Mouse (Mus musculus): ENCODE measurements at regions not wholly inside any gene's neighbourhood (a gene's known extent, or its start where the extent isn't known, plus 50 kb on each side); places are given as distances from the start of the nearest gene placed in this dataset.
"Not testable (repeated sequence)": the region's sequence is repeated elsewhere in the genome, so short reads cannot be mapped to it uniquely, and the experiment has no call there.

DNA sequence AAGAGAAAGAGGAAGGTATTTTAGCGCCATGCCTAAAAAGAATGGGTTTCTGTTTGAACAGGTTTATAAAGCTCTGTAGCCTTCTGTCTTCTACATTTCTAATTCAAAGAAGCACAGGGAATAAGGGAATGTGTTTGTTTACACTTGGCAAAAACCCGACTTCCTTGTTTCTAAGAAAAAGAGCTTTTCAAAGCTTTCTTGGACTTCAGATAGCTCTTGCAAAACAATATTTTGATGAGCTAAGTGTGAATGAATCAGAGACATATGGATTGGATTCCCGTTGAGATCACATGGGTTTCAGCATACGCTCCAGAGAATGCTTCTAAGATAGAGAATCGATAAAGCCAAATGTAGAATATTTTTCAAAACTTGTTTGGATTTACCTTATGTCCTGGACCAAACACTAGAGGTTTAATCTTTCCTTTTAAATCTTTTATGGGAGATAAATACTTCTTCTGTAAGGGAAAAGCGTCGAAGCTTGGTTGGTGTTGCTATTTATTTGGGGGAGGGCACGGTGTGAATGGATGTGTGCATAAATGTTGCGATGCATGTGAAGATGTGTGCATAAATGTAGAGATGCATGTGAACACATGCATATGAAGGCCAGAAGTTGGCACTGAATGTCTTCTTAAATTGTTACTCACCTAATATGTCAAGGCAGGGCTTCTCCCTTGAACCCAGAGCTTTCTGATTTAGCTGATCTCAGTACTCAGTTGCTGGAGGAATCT, 576.4 kb downstream of the Nyap2 start:
- no peak for DNase-seq

DNA sequence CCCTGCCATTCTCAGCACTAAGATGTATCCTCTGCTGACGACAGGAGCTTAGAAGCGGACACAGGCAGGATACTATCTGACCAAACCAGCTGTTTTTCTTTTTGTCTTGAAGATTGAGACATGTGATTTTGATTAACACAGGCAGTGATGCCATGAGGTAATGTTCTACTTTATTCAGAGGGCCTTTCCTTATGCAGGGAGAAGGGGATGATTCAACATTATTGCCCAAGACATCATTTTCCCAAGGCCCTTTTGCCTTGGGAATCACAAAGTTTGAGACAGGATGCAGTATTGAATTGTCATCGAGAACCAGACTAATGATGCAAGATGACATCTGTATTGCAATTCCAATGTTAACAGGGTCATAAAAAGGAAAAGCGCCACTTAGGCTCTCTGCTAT, 571.7 kb upstream of the Gm9747 start:
- DNase-seq: no peak

DNA sequence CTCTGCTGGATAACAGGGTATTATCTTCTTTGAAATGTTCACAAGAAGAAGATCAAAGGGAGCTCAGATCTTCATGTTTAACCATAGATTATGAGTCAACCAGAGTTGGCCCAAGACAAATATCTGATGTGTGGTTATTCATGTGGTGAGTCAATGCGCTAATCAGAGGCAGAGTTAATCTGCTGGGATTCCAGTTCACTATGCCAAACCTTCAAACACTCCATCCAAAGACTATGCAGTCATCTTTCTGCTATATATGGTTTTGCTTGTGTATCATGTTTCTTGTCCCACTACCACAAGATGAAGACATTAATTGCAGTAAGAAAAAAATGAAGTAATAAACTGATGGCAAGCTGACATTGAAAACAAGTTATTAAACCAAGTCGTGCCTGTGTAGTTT, 561.8 kb upstream of the Gm9747 start:
- DNase-seq: no peak

DNA sequence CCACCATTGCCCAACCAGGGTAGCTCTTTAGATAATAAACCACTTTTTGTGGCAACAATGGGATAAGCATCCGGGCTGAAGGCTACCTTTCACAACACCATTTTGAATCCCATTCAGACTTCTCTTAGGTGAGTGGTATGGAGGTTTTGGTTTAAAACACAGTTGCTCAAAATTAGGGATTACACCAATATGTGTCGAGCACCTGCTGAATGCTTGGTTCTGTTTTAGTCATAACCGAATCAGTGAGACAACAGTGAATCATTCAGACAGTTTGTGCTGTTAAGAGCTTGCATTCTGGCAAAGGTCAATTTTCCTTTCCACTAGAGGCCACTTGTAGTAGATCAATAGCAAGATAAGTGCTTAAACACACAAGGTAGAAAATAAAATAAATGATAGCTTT, 561.2 kb upstream of the Gm9747 start:
- DNase-seq: no peak

DNA sequence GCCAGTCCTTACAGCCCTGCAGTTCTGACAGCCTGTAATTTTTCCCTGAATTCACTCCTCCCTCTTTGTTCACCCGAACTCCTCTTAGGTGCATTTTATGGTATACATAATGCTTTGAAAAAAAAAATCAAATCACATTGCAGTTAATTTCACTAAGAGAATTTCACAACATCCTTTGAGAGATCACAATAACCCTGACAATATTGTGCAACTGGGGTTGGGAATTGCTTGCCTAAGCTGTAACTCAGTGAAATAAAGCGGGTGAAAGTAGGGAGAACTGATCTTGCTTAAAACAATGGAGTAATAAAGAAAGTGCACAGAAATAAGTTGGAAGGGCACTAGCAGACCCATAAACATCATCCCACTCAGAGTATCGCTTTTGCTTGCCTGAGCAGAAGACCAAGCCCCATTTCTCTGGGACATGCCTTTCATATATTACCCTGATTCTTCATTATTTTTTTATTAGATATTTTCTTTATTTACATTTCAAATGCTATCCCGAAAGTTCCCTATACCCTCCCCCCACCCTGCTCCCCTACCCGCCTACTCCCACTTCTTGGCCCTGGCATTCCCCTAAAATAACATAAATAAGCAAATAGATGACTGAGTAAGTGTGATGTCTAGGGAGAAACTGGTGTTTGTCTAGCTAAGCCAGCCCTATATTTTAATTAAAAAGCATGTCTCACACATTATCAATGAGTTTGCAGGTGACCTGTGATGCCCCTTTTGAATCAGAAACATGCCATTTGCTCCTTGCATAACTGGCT, 557.2 kb upstream of the Gm9747 start:
- no peak for DNase-seq

DNA sequence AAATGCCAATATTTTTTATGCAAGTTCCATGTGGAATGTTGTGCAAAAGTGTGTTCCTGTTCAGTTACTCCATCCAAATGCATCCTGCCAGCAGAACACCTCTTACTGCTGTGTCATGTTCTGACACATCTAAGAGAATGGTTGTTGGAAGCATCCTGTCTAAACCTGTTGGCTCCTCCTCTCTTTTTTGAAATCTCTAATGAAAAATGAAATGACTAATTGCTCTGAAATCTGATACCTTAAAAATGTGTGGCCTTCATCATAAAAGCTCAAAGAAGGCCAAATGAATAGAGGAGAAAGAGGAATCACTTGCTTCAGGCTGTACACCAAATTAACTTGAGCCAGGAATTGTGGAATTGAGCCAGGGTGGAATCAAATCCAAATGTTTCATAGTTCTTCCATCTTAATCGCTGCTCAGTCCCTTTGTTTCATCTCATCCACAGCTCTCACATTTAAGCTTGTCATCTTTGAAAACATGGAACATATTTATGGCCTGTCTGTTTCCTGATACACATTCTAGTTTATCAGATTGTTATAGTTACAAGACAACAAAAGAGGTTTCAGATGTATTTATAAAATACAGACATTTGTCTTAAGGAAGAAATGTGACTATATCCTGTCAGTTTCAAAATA, 555.0 kb upstream of the Gm9747 start:
- DNase-seq: no peak

DNA sequence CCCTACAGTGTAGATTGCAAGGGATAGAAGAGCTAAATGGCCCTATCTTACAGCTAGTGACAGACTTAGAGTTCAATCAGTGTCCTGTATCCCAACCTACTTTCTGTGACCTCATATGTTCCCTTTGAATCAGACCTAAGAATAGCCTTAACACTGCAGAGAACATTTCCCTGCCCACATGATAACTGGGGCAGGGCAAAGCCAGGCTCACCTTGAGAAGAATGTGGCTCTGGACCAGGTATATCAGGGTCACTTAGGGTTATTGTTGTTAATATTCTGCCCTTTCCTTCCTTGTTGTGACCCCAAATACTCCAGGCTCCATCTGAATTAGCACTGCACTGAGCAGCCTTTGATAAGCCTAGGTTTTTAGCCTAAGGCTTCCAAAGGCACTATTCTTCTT, 536.8 kb upstream of the Gm9747 start:
- DNase-seq: no peak

DNA sequence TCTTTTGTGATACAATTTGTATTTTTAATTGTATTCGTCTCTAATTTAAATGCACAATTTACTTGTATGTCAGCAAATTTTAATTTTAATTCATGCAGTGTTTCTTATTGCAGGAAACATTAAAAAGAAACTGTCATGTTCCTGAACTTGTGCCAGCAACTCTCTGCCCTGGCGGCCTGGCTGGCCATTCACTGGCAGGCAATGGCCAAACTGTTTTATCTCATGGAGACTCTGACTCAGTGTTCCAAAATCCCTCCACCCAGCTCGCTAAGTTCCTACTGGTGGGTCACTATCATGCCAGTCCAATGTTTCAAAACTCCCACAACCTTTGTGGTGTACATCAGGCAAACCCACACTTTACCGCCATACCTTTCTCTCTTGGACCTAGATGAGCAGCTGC, 523.7 kb upstream of the Gm9747 start:
- DNase-seq: no peak

DNA sequence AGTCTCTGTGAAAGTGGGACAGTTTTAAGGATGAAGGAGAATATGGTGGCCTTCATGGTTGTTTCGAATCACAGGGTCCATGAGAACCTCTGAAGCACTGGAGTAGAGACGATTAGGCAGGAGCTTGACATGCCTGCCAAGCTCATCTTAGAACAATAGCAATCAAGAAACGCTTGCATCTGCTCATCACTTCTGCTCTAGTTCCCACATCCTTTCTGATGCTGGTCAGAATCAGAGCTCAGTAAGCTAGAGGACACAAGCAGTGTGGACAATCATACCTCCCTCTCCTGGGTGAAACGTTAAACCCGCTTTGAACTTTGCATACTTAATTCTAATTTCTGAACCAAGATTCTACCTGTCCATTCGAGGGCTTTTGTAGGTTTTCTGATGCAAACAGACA, 515.8 kb upstream of the Gm9747 start:
- no peak for DNase-seq

DNA sequence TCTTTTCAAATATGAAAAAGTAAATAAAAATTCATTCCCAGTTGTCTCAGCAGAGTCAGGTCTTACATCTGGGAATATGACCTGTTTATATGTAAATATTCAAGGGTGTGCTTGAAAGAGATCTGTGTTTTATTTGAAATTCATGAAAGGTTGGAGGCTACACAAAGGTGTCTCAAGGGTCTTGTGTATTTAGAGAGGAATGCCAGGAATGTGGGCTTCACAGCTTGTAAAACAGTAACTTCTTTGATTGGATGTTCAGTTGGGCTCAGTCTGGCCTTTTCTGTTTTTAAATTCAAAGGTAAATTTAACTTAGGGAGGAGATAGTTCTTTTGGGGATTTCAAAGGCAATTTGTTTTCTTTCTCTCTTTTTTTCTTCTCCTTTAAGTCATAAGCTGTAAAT, 514.7 kb upstream of the Gm9747 start:
- no peak for DNase-seq

DNA sequence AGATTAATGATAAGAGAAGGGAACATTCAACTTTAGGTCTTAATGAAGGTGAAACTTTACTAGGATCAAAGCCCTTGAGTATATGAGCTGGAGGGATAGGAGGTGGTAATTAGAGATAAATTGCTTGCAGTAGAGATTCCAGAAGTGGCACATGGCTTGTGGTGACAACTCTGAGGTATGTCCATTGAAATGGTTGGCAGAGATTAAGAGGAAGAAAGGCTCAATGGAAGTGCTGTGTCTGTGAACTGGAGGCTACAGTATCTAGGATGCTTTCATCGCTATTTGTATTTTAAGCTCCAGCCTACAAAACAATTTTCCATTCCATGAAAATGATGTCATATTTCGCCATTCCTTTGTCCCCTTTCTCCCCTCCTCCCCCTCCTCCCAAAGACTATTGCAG, 508.1 kb upstream of the Gm9747 start:
- no peak for DNase-seq

DNA sequence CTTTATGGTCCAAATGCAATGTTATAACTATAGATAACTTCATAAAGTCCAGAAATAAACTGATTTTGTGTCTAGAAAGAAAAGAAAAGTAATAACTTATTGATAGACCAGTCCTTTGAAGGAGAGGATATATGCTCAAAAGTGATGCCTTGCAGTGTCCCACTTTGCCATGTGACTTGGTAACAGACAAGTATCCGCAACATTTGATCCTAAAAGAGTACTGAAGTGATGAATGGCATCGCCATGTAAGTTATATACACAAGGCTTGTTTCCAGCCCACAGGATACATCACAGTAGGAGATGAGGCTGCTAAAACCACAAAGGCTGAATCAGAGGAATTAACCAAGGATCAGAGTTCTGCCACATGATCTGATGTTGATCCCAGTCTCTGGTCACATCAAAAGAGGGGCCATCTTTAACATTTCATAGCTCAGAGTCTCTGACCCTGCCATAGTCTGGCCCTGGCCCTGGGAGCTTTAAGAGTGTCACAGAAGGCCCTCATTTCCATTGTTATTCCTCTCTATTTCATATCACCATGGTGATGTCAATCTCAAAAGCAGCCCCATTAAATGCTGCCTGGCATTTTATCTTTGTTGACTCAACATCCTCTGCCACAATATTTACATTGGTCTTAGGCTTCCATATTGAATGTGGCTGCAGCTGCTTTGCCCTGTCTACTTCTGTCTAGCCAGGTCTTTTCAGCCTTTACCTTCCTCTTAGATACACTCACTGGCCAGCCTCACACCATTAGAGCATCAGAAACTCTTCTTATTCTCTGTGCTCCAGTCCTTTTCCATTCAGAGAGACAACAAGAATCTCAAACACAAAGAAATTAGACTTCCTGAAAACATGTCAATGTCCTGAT, 506.4 kb upstream of the Gm9747 start:
- DNase-seq: no peak

DNA sequence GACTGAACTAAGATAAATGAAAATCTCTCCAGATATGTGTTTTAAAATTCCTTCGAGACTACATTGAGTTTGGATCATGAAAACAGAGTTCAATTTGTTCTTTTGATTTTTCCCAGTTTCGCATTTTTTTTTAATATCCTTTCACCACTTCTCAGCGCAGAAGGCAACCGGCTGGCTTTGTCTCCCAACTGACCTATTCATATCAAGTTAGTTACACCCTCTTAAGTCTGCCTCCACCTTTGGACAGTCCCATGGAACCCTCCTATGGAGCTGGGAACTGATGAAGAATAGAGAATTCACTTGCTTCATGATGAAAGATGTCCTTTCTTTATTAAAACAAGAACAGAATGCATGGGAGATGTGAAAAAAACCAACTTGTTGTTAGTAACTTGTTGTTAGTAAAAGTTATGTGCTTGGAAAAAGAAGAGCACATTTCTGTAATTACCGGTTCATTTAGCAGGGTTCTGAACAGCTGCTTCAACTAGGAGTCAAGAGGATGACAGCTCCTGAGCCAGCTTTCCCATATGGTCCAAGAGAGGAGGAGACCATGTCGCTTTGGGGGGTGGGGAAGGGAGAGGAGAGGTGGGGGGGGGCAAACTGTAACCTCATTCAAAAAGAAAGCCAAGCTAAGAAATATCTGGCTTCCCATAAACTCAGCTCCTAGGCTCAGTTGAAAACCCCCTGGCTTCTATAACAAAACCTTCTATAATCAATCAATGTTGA, 495.6 kb upstream of the Gm9747 start:
- DNase-seq: no peak

DNA sequence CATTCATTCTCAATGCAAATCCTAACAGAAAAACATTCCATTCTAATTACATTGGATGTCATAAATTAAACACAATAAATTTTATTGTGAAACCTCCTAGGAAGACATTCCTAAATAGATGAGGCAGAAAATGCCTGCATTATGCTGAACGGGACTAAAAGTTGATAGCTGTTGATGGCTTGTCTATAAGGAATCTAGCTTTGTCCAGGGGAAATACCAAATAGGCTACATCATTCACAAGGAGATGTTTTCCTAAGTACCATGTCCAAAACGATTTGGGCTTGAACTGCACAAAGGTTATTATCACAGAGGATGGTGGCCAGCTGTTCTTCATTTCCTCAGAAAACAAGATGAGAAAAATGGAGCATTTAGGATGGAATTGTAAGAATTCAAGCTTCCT, 494.5 kb upstream of the Gm9747 start:
- DNase-seq: no peak

DNA sequence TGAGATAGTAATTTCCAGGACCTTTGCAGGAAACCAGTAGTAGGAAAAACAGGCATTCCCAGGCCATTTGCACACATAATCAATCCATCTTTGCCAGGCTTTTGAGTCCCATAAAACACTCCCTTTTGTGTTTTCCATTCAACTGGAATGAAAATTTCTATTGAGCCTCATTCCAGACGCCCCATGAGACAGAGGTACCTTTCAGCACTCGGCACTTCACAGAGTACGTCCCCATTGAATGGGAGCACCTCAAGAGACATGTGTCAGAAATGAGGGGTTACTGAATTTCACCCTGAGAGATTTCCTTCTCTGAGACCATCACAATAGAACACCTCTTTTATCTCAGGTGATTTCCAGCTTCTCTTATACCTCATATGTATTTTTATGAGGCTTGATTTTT, 493.5 kb upstream of the Gm9747 start:
- DNase-seq: no peak

DNA sequence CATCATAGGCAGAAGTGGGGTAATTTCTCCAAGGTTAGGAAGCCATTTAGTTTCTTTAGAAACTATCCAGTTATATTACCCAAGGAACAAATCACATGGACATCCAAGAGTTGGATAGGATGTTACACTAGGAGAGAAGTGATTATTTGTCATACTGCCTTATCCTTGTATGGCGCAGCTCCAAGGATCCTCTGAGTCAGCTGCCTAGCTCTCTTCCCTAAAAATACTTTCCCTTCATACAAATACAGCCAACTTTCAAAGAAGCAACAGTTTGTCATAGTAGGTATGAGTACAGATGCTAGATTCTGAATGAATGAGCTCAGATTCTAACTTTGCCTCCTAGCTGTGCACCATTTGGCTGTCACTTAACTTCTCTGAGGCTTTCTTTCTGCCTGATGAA, 492.9 kb upstream of the Gm9747 start:
- no peak for DNase-seq

DNA sequence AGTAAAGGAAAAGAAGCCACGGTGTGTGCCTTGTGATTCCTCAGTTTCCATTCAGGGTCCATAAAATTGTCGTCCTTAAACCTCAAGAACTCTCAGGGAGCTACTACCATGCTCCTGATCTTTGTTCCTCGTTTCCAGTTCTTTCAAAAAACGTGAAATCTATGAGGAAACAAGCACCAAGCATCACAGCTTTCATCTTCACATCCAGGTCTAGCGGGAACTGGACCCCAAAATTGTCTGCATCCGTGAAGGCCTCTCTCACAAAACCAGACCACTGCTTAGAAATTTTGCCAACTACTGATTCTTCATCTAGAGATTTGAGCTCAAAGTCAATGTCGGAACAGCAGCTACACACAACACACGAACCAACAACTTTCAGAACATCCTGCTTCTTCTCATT, 491.0 kb upstream of the Gm9747 start:
- not testable (repeated sequence) for DNase-seq

DNA sequence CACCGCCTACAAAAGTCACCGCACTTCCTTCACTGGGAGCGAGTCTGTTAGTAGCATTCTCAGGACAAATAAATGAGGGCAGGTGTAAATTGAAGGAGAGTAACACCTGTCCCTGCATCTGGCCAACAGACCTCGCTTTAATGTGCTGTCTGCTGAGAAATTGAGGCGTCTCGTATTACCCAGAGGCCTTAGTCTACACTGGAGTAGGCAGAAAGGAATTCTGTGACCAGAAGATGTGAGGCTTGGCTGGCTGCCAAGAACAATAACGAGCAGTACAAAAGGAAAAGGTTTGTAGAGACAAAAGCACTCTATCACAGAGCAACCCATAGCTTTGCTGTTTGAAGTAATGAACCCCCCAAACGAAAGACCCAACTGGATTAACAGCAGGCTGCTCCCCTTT, 488.4 kb upstream of the Gm9747 start:
- DNase-seq: peak; percentile 74 to 82

DNA sequence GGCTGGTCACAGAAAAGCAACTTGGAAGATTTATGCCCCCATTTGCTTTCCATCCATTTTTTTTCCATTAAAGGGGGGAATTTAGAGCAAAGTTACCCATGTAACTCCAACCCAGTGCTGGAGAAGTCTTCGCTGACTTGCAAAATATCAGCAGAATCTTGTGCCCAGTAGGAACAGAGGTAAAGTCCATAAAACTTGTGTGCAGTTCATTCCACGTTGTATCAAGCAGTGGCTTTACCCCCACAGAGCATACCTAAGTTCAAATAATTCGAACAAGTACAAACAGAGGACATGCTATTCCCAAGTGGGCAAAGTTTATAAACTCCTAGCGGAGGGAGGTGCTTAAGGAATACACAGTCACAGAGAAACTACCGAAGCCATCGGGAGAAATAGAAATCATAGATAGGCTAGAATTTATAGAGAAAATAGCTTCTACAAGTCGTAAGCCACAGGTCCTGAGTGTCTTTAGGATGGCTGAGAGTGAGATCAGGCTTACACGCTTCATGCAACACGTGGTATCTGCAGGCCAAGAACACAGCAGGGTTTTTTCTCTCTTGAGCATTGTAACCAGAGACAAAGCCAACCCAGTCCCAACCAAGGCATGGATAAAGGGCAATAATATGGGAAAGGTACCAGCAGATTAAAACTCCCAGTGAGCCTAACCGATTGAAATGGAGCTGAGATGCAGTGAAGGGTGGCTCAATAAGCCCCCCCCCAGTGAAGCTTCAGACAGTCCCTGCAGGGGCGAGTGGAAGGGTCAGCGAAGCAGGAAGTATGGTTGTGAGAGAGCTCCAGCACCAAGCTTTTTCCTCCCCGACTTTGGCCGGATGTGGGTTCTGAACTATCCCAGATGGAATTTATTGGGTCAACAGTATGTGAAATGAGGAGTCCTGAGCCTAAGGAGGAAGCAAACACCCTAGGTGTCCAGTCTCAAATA, 487.6 kb upstream of the Gm9747 start:
- peak; percentile 9 to 33 for DNase-seq

DNA sequence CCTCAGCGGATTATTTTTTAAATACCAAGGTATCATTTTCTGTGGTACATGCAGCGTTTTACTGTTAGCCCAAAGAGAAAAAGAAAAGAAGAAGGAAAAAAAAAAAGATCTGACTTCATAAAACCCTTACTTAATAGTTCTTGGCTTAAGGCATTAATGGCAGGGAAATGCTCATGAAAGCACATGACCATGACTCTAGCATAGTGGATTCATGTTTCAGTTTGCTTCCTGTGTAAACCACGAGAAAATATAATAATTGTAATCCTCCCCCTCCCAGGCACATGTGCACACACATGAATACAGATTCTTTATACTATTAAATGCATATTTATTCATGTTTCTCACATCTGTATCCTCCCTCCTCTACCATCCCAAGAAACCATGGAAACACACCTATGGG, 486.9 kb upstream of the Gm9747 start:
- DNase-seq: no peak

DNA sequence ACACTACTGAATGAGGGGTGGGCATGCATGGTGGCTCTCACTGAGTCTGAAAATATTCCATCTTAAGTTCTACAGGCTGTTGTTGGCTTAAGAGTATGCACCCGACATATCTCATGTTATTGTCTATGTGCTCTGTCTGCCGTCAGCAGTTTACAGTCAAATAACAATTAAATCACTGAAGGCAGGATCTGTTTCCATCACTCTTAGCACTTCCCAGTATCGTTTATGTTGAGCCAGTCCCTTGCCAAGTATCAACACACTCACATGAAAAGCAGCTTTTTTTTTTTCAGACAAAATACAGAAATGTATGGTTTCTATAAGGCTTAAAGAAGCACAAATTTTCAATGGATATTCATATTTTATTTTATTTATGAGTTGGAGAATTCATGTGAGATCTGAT, 485.9 kb upstream of the Gm9747 start:
- no peak for DNase-seq
